Mouse (Mus musculus): ENCODE results near the gene Ripply3.

The Ripply3 gene

GRCm38 (mm10) chr16:94358091-94358490 is 29.9 kb downstream of the Ripply3 start:
- no peak for DNase-seq (ENCODE audit: low spot score)

GRCm38 (mm10) chr16:94360578-94361350 is 32.5 kb downstream of the Ripply3 start:
- no peak for DNase-seq (ENCODE audit: low spot score)

- peak; percentile 63 for DNase-seq (ENCODE audit: low spot score)
Observed at GRCm38 (mm10) chr16:94362174-94362873, 34.1 kb downstream of the Ripply3 start.

- no peak for DNase-seq (ENCODE audit: low spot score)
Observed at GRCm38 (mm10) chr16:94363814-94364213, 35.6 kb downstream of the Ripply3 start.

- no peak for DNase-seq (ENCODE audit: low spot score)
Observed at GRCm38 (mm10) chr16:94365435-94365834, 37.2 kb downstream of the Ripply3 start.

GRCm38 (mm10) chr16:94369596-94370172 is 41.5 kb downstream of the Ripply3 start:
- peak; percentile 56 for DNase-seq (ENCODE audit: low spot score)

- DNase-seq (ENCODE audit: low spot score), result peak; percentile 85
Observed at GRCm38 (mm10) chr16:94370173-94370914, 42.1 kb downstream of the Ripply3 start, which contains the start of gene Ttc3. Gene Ttc3 (plus strand): TSS chr16:94370618.

GRCm38 (mm10) chr16:94370915-94371300 is 42.7 kb downstream of the Ripply3 start:
- peak; percentile 80 for DNase-seq (ENCODE audit: low spot score)

- peak; percentile 87 for DNase-seq (ENCODE audit: low spot score)
Observed at GRCm38 (mm10) chr16:94371301-94371931, 43.2 kb downstream of the Ripply3 start, which contains the start of gene Pigp. Gene Pigp (minus strand): TSS chr16:94371842.

GRCm38 (mm10) chr16:94379386-94379785 is 51.2 kb downstream of the Ripply3 start:
- DNase-seq (ENCODE audit: low spot score), result no peak

GRCm38 (mm10) chr16:94383277-94383676 is 55.1 kb downstream of the Ripply3 start:
- DNase-seq (ENCODE audit: low spot score), result no peak
